Mouse (Mus musculus) heart, postnatal 14 days (tissue): Measurements from ENCODE around the gene Idnk. TPM values are rescaled to one million over a fixed set of nuclear protein-coding genes. Genes with fewer than 3 reads are reported as not detected.

Source experiments
- DNase-seq, 2 experiments: peaks; one replicate each; pipeline ENCODE4 v3.0.0; 2021 to 2022
- intact Hi-C: fragments of 180-260 bp; cut with DNase I; formaldehyde crosslinking; loops from one replicate; pipeline ENCODE4 v1.15.1; 2025
- total RNA-seq, 2 experiments: library from RNA; stranded (reverse); gene quantifications; 2 replicates each; pipeline ENCODE4 v1.2.3; 2021

Gene Idnk
- total RNA-seq, 2 experiments from 2014 or later, result 18.3 to 22.4 TPM

GRCm38 (mm10) chr13:58187751-58188150 is 30.3 kb downstream of the Idnk start:
- intact Hi-C loops, result loop anchor here (2.0 to 5.0 kb wide), 2 partner anchors 29 to 45 kb away; no protein-coding TSS in a partner anchor
- DNase-seq, result no peak

GRCm38 (mm10) chr13:58188412-58188811 is 31.0 kb downstream of the Idnk start:
- intact Hi-C loops, result loop anchor here (2.0 to 5.0 kb wide), 2 partner anchors 30 to 44 kb away; no protein-coding TSS in a partner anchor
- peak; percentile 83 to 91 for DNase-seq

- intact Hi-C loops, result loop anchor here (2.0 to 5.0 kb wide), 2 partner anchors 31 to 43 kb away; no protein-coding TSS in a partner anchor
- DNase-seq, result no peak
Observed at GRCm38 (mm10) chr13:58189473-58189872, 32.0 kb downstream of the Idnk start.

GRCm38 (mm10) chr13:58191516-58191915 is 34.1 kb downstream of the Idnk start:
- intact Hi-C loops, result no loop called here
- no peak for DNase-seq

- intact Hi-C loops, result no loop called here
- no peak for DNase-seq
Observed at GRCm38 (mm10) chr13:58192146-58192545, 34.7 kb downstream of the Idnk start.

GRCm38 (mm10) chr13:58193221-58193620 is 35.8 kb downstream of the Idnk start:
- intact Hi-C loops, result no loop called here

GRCm38 (mm10) chr13:58194908-58195307 is 37.5 kb downstream of the Idnk start:
- intact Hi-C loops, result no loop called here
- no peak for DNase-seq

More at GRCm38 (mm10) chr13:58193221-58193620, 35.8 kb downstream of the Idnk start:
- DNase-seq, result no peak

- intact Hi-C loops, result no loop called here
- no peak for DNase-seq
Observed at GRCm38 (mm10) chr13:58197211-58197610, 39.8 kb downstream of the Idnk start.

- intact Hi-C loops, result no loop called here
- no peak for DNase-seq
Observed at GRCm38 (mm10) chr13:58197981-58198640, 40.7 kb downstream of the Idnk start.

- intact Hi-C loops, result no loop called here
- DNase-seq, result no peak
Observed at GRCm38 (mm10) chr13:58201343-58201742, 43.9 kb downstream of the Idnk start.

GRCm38 (mm10) chr13:58201908-58202307 is 44.5 kb downstream of the Idnk start:
- intact Hi-C loops, result no loop called here
- DNase-seq, result no peak

GRCm38 (mm10) chr13:58202903-58203302 is 45.5 kb downstream of the Idnk start:
- DNase-seq, result no peak
- intact Hi-C loops, result no loop called here

GRCm38 (mm10) chr13:58204202-58204601 is 46.8 kb downstream of the Idnk start:
- DNase-seq, result no peak

GRCm38 (mm10) chr13:58204986-58205385 is 47.5 kb downstream of the Idnk start:
- no peak for DNase-seq
- intact Hi-C loops, result no loop called here

More at GRCm38 (mm10) chr13:58204202-58204601, 46.8 kb downstream of the Idnk start:
- intact Hi-C loops, result no loop called here

- intact Hi-C loops, result no loop called here
- no peak for DNase-seq
Observed at GRCm38 (mm10) chr13:58206084-58206483, 48.6 kb downstream of the Idnk start.

- intact Hi-C loops, result no loop called here
- DNase-seq, result no peak
Observed at GRCm38 (mm10) chr13:58210441-58210840, 53.0 kb downstream of the Idnk start.

GRCm38 (mm10) chr13:58212530-58212929 is 55.1 kb downstream of the Idnk start:
- DNase-seq, result no peak
- intact Hi-C loops, result no loop called here

- intact Hi-C loops, result no loop called here
- DNase-seq, result no peak
Observed at GRCm38 (mm10) chr13:58213801-58214200, 56.4 kb downstream of the Idnk start.
